Mouse (Mus musculus) liver, embryonic 12.5 days (tissue): Measurements from ENCODE around the gene Pdxp. TPM values are rescaled to one million over a fixed set of nuclear protein-coding genes. Genes with fewer than 3 reads are reported as not detected.

ENCODE experiments used
- ATAC-seq: fragments of 200-750 bp; cut with Nextera tagmentation; 2 replicates; pipeline ENCODE4 v1.8.0; 2017; ENCODE audit warnings: moderate number of reproducible peaks, mild to moderate bottlenecking, moderate library complexity
- H3K27ac ChIP-seq: fragments of 300-500 bp; sonication (generic); 2 replicates; pipeline ENCODE4 v1.5.1; 2016; ENCODE audit warnings: mild to moderate bottlenecking
- H3K27me3 ChIP-seq: fragments of 300-500 bp; sonication (generic); replicated peaks from 2 replicates; pipeline ENCODE4 v1.6.1; 2016; ENCODE audit warnings: mild to moderate bottlenecking, moderate library complexity
- H3K36me3 ChIP-seq: fragments of 300-500 bp; sonication (generic); 2 replicates; pipeline ENCODE4 v1.6.1; 2016; ENCODE audit warnings: mild to moderate bottlenecking, moderate library complexity
- H3K4me1 ChIP-seq: fragments of 300-500 bp; sonication (generic); 2 replicates; pipeline ENCODE4 v1.6.1; 2016
- H3K4me2 ChIP-seq: fragments of 300-500 bp; sonication (generic); 2 replicates; pipeline ENCODE4 v1.6.1; 2016; ENCODE audit warnings: mild to moderate bottlenecking, moderate library complexity
- H3K4me3 ChIP-seq: fragments of 300-500 bp; sonication (generic); 2 replicates; pipeline ENCODE4 v1.5.1; 2016; ENCODE audit warnings: mild to moderate bottlenecking, moderate library complexity
- H3K9ac ChIP-seq: fragments of 300-500 bp; sonication (generic); 2 replicates; pipeline ENCODE4 v1.6.1; 2016; ENCODE audit warnings: mild to moderate bottlenecking, moderate library complexity
- H3K9me3 ChIP-seq: fragments of 300-500 bp; sonication (generic); replicated peaks from 2 replicates; pipeline ENCODE4 v1.6.1; 2016; ENCODE audit warnings: mild to moderate bottlenecking, moderate library complexity
- WGBS: fragments of 180-500 bp; shearing (Covaris S2); methylation state at CpG from one replicate; pipeline ENCODE4 v1.1.7; 2016; ENCODE audit not compliant: insufficient replicate concordance; 5-methylcytosine and 5-hydroxymethylcytosine counted together
- microRNA-seq: library from miRNA; unstranded; fragments of <30 nt; microRNA quantifications from one replicate; pipeline ENCODE4, GENCODE M21; 2017
- polyA plus RNA-seq: library from polyadenylated mRNA; unstranded; fragments of >200 nt; fragmentation: Nextera tagmentation; extraction: Ambion mirVana; gene quantifications from 2 replicates; pipeline ENCODE4 v1.2.1, GENCODE M21; 2016

Pdxp gene
- polyA plus RNA-seq, 1 experiment from 2014 or later: 17.1 TPM

- Histone ChIP-seq H3K36me3 (no peaks in the 10 kb centered on the region), H3K27ac (no peak overlapping the region), H3K4me3 (no peak overlapping the region), H3K4me2 (no peak overlapping the region), H3K9ac (no peak overlapping the region), H3K4me1 (no peaks in the 10 kb centered on the region), H3K27me3 (peaks cover 12% of the 10 kb centered on the region), H3K9me3 (no peaks in the 10 kb centered on the region)
- no peak for ATAC-seq
- WGBS: 47% methylated on average over 15 of the region's 15 CpGs
Observed at GRCm38 (mm10) chr15:78957021-78957420, 43.3 kb downstream of the Pdxp start.

DNA sequence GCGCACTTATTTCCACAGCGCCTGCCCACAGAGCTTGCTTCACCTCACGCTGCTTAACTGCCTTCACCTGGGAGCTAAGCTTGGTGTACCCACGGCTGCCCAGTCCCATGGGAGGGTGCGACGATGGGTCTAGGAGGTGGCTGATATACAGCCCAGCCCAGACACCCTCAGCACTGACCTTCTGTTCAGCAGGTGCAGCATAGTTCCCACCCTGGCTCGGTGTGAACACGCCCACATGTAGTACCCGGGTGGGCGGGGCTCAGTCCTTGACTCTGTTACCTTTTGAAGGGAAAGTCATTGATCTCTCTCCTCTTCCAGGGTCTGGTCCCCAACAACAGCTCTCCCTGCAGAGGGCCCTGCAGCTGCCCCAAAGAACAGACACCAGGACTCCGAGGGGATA lies 45.8 kb downstream of the Pdxp start:
- Histone ChIP-seq H3K9me3 (no peaks in the 10 kb centered on the region), H3K4me1 (no peaks in the 10 kb centered on the region), H3K4me2 (no peak overlapping the region), H3K36me3 (no peaks in the 10 kb centered on the region), H3K27me3 (peaks cover 7% of the 10 kb centered on the region), H3K4me3 (no peak overlapping the region), H3K27ac (no peak overlapping the region), H3K9ac (no peak overlapping the region)
- 72% methylated on average over 11 of the region's 11 CpGs for WGBS
- no peak for ATAC-seq

- no peaks in the 10 kb centered on the region for H3K9me3 ChIP-seq
- H3K9ac ChIP-seq: no peak overlapping the region
- peaks cover 9% of the 10 kb centered on the region for H3K27me3 ChIP-seq
- no peaks in the 10 kb centered on the region for H3K36me3 ChIP-seq
- no peak overlapping the region for H3K27ac ChIP-seq
- 52% methylated on average over 4 of the region's 4 CpGs for WGBS
- no peak overlapping the region for H3K4me3 ChIP-seq
- H3K4me1 ChIP-seq: no peaks in the 10 kb centered on the region
- no peak overlapping the region for H3K4me2 ChIP-seq
- no peak for ATAC-seq
Observed at GRCm38 (mm10) chr15:78960088-78960487, 46.4 kb downstream of the Pdxp start.

- Histone ChIP-seq H3K36me3 (no peaks in the 10 kb centered on the region), H3K4me2 (no peak overlapping the region), H3K4me1 (no peaks in the 10 kb centered on the region), H3K27me3 (peaks cover 34% of the 10 kb centered on the region), H3K9me3 (no peaks in the 10 kb centered on the region), H3K9ac (no peak overlapping the region), H3K27ac (no peak overlapping the region), H3K4me3 (no peak overlapping the region)
- peak; percentile 14; the same call in 1 of the 2 replicates for ATAC-seq
- WGBS: 34% methylated on average over 2 of the region's 2 CpGs
Observed at GRCm38 (mm10) chr15:78962885-78963284, 49.2 kb downstream of the Pdxp start.

Small RNA genes within 50 kb of the gene (microRNA-seq; reads per million reads assigned to microRNA genes)
- not detected for gene Mir6955

Other genes starting within 250 kb of the Pdxp start
- not detected in 2 replicates for gene Elfn2, start 195.1 kb upstream of the Pdxp start, polyA plus RNA-seq
- gene Mfng, start 140.4 kb upstream of the Pdxp start, polyA plus RNA-seq: 11.0 and 11.7 TPM in 2 replicates
- 2.3 and 2.5 TPM in 2 replicates for gene Card10, start 110.9 kb upstream of the Pdxp start, polyA plus RNA-seq
- 17.6 and 18.1 TPM in 2 replicates for gene Cdc42ep1, start 71.3 kb upstream of the Pdxp start, polyA plus RNA-seq
- 7.0 and 9.5 TPM in 2 replicates for gene Lgals2, start 58.4 kb upstream of the Pdxp start, polyA plus RNA-seq
- 32.2 and 33.5 TPM in 2 replicates for gene Gga1, start 36.7 kb upstream of the Pdxp start, polyA plus RNA-seq
- gene Gm49510, start 14.3 kb upstream of the Pdxp start, polyA plus RNA-seq: 0.17 and 0.43 TPM in 2 replicates
- gene Sh3bp1, start 14.2 kb upstream of the Pdxp start, polyA plus RNA-seq: 34.3 and 39.3 TPM in 2 replicates
- 644 and 660 TPM in 2 replicates for gene Lgals1, start 12.8 kb downstream of the Pdxp start, polyA plus RNA-seq
- gene Nol12, start 21.0 kb downstream of the Pdxp start, polyA plus RNA-seq: 47.9 and 51.6 TPM in 2 replicates
- gene Triobp, start 33.8 kb downstream of the Pdxp start, polyA plus RNA-seq: 21.0 and 26.8 TPM in 2 replicates
- gene H1f0, start 114.5 kb downstream of the Pdxp start, polyA plus RNA-seq: 114 and 122 TPM in 2 replicates
- 0.41 and 0.55 TPM in 2 replicates for gene Galr3, start 128.0 kb downstream of the Pdxp start, polyA plus RNA-seq
- 58.9 and 61.4 TPM in 2 replicates for gene Ankrd54, start 149.0 kb downstream of the Pdxp start, polyA plus RNA-seq
- 188 and 201 TPM in 2 replicates for gene Eif3l, start 161.3 kb downstream of the Pdxp start, polyA plus RNA-seq
- gene Micall1, start 195.0 kb downstream of the Pdxp start, polyA plus RNA-seq: 3.0 and 3.2 TPM in 2 replicates
- 280 and 301 TPM in 2 replicates for gene Polr2f, start 227.1 kb downstream of the Pdxp start, polyA plus RNA-seq
- gene 1700088E04Rik, start 227.3 kb downstream of the Pdxp start, polyA plus RNA-seq: 0.86 and 1.0 TPM in 2 replicates